Mouse (Mus musculus) heart, postnatal 25 days (tissue): ENCODE measurements around the gene Scube2. TPM values are rescaled to one million over a fixed set of nuclear protein-coding genes. Genes with fewer than 3 reads are reported as not detected.

ENCODE experiments used
- DNase-seq: peaks from one replicate; pipeline ENCODE4 v3.0.0; 2022; ENCODE audit warnings: low spot score
- intact Hi-C: fragments of 180-260 bp; cut with DNase I; formaldehyde crosslinking; loops from one replicate; pipeline ENCODE4 v1.15.1; 2025
- total RNA-seq, 2 experiments: library from RNA; stranded (reverse); gene quantifications; 2 replicates each; pipeline ENCODE4 v1.2.3; 2021

Gene Scube2
- 10 to 100 TPM; 22.6 to 24.0 TPM for total RNA-seq

GRCm38 (mm10) chr7:109865370-109866229 lies at the start of gene Scube2:
Gene Scube2, minus strand, starts transcription at chr7:109865679.
- DNase-seq = no peak

DNA sequence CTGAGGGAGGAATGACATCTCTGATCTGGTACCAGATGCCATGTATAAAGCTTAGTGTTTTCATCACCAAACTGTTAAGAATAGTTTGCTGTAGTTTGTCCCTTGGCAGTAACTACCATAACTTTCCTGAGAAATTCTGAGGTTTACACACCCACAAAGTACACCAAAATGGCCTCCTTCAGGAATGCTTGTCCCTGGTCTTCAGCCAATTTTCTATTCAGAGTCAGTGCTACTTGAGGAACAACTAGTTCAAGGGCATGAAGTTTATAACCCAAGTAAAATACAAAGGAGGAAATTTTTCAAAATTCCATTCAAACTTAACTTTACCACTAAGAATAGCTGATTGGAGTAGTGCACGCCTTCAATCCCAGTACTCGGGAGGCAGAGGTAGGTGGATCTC lies 40.7 kb upstream of the Scube2 start:
- intact Hi-C loops = no loop called here
- no peak for DNase-seq

More at GRCm38 (mm10) chr7:109865370-109866229, at the start of gene Scube2:
- intact Hi-C loops = no loop called here

DNA sequence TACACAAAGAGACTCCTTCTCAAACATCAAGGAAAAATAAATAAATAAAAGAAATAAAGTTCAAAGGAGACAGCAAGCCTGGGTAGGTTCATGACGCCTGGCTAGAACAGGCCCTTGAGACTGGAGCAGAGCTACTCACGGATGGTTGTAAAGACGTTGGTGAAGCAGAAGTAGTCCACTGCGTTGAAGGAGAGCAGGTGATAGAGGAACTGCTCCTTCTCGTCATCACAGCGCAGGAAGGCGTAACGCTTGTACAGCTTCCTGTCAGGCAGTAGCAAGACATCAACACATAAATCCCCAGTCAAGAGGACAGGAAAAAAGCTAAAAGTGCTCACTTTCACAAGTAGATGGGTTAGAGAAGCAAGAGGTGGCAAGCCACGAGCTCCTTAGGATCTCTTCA lies 35.4 kb upstream of the Scube2 start:
- intact Hi-C loops = no loop called here
- DNase-seq = no peak

- DNase-seq = no peak
- intact Hi-C loops = no loop called here
Measured at GRCm38 (mm10) chr7:109898911-109899310, 33.4 kb upstream of the Scube2 start.

- intact Hi-C loops = loop anchor here (2.0 to 5.0 kb wide), 2 partner anchors 100 to 185 kb away; no protein-coding TSS in a partner anchor
Measured at GRCm38 (mm10) chr7:109892530-109892929, 27.1 kb upstream of the Scube2 start.

GRCm38 (mm10) chr7:109891786-109892185 lies 26.3 kb upstream of the Scube2 start:
- intact Hi-C loops = loop anchor here (2.0 to 5.0 kb wide), 2 partner anchors 99 to 184 kb away; no protein-coding TSS in a partner anchor
- DNase-seq = no peak

More at GRCm38 (mm10) chr7:109892530-109892929, 27.1 kb upstream of the Scube2 start:
- no peak for DNase-seq

DNA sequence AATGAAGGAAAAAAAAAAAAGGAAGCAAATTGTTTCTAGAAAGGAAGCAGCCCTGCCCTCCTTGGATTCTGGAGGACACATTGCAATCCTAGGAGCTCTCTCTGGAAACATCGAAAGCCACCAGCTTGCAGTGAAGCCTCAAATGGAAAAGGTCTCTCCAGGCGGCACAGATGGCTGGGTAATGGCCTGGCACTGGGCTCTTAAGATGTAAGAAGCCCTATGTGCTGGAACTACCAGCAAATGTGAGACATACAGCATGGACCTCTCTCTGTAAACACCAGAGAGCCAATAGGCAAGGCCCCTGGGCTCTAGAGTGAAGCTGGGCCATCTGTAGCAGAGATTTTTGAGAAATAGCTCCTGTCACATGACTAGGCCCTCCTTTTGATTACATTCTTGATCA lies 24.8 kb upstream of the Scube2 start:
- no peak for DNase-seq
- intact Hi-C loops = loop anchor here (5.0 kb wide), 1 partner anchor 183 kb away; no protein-coding TSS in a partner anchor

DNA sequence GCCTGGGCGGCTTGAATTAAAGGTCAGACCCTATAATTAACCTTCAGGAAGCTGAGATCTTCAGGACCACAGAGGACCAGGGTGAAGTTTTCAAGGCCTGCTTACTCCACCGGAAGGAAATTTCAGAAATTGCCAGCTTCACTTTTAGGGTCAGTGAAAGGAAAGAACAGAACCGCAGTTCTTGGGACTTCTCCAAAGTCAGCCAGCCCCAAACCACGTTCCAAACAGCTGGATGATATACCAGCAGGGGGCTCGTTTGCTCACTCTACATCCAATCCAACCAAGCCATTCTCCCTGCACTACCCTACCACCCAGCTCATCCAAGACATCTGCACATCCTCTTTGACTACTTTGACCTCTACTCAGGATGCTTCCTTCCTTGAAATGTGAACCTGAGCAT lies 23.8 kb upstream of the Scube2 start:
- intact Hi-C loops = no loop called here
- DNase-seq = no peak

DNA sequence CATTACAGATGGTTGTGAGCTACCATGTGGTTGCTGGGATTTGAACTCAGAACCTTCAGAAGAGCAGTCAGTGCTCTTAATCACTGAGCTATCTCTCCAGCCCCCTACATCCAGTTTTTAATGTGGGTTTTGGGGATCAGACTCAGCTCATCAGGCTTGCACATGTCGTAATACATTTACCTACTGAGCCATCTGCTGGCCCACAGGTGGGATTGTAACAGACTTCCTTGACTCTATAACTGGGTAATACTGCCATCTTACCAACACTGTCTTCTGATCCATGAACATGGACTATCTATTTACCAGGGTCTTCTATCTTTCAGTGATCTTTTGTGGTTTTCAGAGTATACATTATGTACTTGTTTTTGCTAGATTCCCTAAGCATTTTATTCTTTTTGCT lies 20.8 kb upstream of the Scube2 start:
- no peak for DNase-seq
- intact Hi-C loops = no loop called here

- DNase-seq = no peak
- intact Hi-C loops = no loop called here
Measured at GRCm38 (mm10) chr7:109882574-109882973, 17.1 kb upstream of the Scube2 start.

DNA sequence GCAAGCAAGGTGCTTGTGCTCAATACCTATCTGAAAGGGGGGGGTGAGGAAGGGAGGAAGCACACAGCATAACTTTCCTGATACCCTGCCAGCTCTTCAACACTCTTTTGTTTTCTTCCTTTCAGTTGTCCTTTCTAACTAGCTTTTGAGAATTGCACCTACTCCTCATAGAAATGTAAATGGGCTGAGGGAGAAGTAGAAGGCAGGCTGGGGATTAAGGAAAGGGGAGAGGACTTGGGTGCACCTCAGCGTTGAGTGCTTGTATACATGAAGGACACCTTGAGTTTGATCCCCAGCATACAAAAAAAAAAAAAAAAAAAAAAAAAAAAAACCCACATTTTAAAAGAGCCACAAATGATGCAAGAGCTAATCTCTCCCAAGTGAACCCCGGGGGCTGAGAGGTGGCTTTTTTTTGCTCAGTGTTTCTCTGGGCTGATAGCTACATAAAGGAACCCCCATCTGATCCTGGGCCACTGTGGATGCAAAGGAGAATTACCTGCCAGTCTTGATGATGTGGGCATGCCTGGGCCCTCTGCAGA lies 16.2 kb upstream of the Scube2 start:
- intact Hi-C loops = no loop called here
- DNase-seq = no peak

GRCm38 (mm10) chr7:109879158-109879557 lies 13.7 kb upstream of the Scube2 start:
- DNase-seq = no peak
- intact Hi-C loops = loop anchor here (5.0 kb wide), 1 partner anchor 87 kb away; no protein-coding TSS in a partner anchor

DNA sequence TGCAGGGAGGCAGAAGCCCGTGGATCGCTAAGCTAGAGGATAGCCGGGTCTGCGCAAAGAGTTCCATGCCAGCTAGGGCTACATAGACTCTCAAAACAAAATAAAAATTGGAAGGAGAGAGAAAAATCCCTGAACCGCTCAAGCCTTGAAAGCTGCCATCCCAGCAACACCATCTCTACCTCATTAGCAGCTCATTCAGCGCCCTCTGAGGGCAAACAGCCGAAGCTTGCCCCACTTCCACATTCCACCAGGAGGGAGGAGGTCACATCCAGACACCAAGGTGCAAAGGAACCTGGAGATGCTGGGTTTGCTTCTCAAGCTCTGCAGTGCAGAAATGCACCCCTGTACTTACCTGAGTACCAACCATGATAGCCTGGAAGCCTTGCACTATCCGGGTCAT lies 10.6 kb upstream of the Scube2 start:
- intact Hi-C loops = loop anchor here (5.0 kb wide), 1 partner anchor 84 kb away; no protein-coding TSS in a partner anchor
- no peak for DNase-seq

- DNase-seq = no peak
- intact Hi-C loops = loop anchor here (5.0 kb wide), 1 partner anchor 83 kb away; no protein-coding TSS in a partner anchor
Measured at GRCm38 (mm10) chr7:109875598-109875997, 10.1 kb upstream of the Scube2 start.

- no peak for DNase-seq
- intact Hi-C loops = loop anchor here (5.0 kb wide), 1 partner anchor 83 kb away; no protein-coding TSS in a partner anchor
Measured at GRCm38 (mm10) chr7:109875033-109875432, 9.6 kb upstream of the Scube2 start.

DNA sequence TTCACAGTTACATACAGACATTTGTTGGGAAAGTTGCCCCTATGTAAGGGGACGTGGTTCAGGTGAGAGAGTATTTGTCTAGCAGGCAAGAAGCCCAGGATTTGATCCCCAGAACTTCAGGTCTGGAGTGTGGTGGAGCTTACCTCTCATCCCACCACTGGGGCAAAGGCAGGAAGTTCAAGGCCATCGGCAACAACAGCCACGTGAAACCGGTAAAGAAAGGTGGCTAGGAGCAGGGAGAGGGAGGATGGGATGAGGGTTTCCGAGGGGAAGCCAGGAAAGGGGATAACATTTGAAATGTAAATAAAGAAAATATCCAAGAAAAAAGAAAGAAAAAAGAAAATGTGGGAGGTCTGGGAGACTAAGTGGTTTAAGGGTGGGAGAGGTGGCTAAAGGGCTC lies 7.7 kb upstream of the Scube2 start:
- intact Hi-C loops = no loop called here
- DNase-seq = no peak

- intact Hi-C loops = no loop called here
- DNase-seq = no peak
Measured at GRCm38 (mm10) chr7:109871232-109871631, 5.8 kb upstream of the Scube2 start.

- intact Hi-C loops = no loop called here
- no peak for DNase-seq
Measured at GRCm38 (mm10) chr7:109868498-109868897, 3.0 kb upstream of the Scube2 start.

GRCm38 (mm10) chr7:109866643-109867042 lies 1.2 kb upstream of the Scube2 start:
- DNase-seq = no peak
- intact Hi-C loops = no loop called here

DNA sequence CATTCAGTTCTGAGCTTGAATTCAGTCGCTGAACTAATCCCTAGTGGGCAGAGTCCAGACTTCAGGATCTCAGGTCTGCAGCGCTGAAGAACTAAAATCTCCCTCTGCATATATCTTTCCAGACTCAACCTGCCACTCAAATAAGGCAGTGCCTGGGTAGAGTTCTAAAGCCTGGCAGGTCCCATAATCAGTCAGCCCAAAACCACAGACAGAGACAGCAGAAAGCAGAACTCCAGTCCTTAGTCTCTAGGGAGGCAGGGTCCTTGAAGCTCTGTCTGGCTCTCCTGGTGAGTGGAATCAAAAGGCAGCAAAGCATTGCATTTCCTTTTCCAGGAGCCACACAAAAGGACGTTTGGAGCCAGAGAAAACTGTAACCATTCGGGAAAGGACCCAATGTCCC lies 1.9 kb downstream of the Scube2 start:
- intact Hi-C loops = no loop called here
- no peak for DNase-seq

- intact Hi-C loops = no loop called here
- no peak for DNase-seq
Measured at GRCm38 (mm10) chr7:109860162-109860561, 5.3 kb downstream of the Scube2 start.
